Mouse (Mus musculus) liver, embryonic 13.5 days (tissue): ENCODE data around the gene Nagpa. TPM values are rescaled to one million over a fixed set of nuclear protein-coding genes. Genes with fewer than 3 reads are reported as not detected.
A peak's percentile ranks its signal among the peaks of the same experiment; 100 is the strongest.

Experiments
- ATAC-seq: fragments of 200-750 bp; cut with Nextera tagmentation; 2 replicates; pipeline ENCODE4 v1.8.0; 2017; ENCODE audit warnings: low read depth, mild to moderate bottlenecking, moderate number of reproducible peaks, moderate library complexity
- DNase-seq: peaks from one replicate; pipeline ENCODE4 v3.0.0; 2022
- H3K27ac ChIP-seq: fragments of 300-500 bp; sonication (generic); 2 replicates; pipeline ENCODE4 v1.5.1; 2015; ENCODE audit warnings: moderate library complexity, mild to moderate bottlenecking, inconsistent platforms
- H3K27me3 ChIP-seq: fragments of 300-500 bp; sonication (generic); 2 replicates; pipeline ENCODE4 v1.6.1; 2015; ENCODE audit warnings: mild to moderate bottlenecking, inconsistent platforms
- H3K36me3 ChIP-seq: fragments of 300-500 bp; sonication (generic); 2 replicates; pipeline ENCODE4 v1.6.1; 2015; ENCODE audit warnings: mild to moderate bottlenecking, inconsistent platforms
- H3K4me1 ChIP-seq: fragments of 300-500 bp; sonication (generic); replicated peaks from 2 replicates; pipeline ENCODE4 v1.6.1; 2015; ENCODE audit warnings: inconsistent platforms
- H3K4me2 ChIP-seq: fragments of 300-500 bp; sonication (generic); 2 replicates; pipeline ENCODE4 v1.6.1; 2015; ENCODE audit warnings: inconsistent platforms, mild to moderate bottlenecking, moderate library complexity
- H3K4me3 ChIP-seq: fragments of 300-500 bp; sonication (generic); replicated peaks from 2 replicates; pipeline ENCODE4 v1.5.1; 2015; ENCODE audit warnings: mild to moderate bottlenecking, inconsistent platforms
- H3K9ac ChIP-seq: fragments of 300-500 bp; sonication (generic); 2 replicates; pipeline ENCODE4 v1.6.1; 2015; ENCODE audit warnings: mild to moderate bottlenecking, inconsistent platforms
- H3K9me3 ChIP-seq: fragments of 300-500 bp; sonication (generic); replicated peaks from 2 replicates; pipeline ENCODE4 v1.6.1; 2016; ENCODE audit warnings: inconsistent platforms
- WGBS: fragments of 180-500 bp; shearing (Covaris S2); methylation state at CpG from one replicate; pipeline ENCODE4 v1.1.7; 2015; ENCODE audit not compliant: insufficient replicate concordance; 5-methylcytosine and 5-hydroxymethylcytosine counted together
- microRNA-seq: library from miRNA; unstranded; fragments of <30 nt; microRNA quantifications from one replicate; pipeline ENCODE4, GENCODE M21; 2016
- polyA plus RNA-seq: library from polyadenylated mRNA; unstranded; fragments of >200 nt; fragmentation: Nextera tagmentation; extraction: Ambion mirVana; gene quantifications from 2 replicates; pipeline ENCODE4 v1.2.1, GENCODE M21; 2015

Gene Nagpa
- polyA plus RNA-seq, 1 experiment from 2014 or later: 18.0 TPM

DNA sequence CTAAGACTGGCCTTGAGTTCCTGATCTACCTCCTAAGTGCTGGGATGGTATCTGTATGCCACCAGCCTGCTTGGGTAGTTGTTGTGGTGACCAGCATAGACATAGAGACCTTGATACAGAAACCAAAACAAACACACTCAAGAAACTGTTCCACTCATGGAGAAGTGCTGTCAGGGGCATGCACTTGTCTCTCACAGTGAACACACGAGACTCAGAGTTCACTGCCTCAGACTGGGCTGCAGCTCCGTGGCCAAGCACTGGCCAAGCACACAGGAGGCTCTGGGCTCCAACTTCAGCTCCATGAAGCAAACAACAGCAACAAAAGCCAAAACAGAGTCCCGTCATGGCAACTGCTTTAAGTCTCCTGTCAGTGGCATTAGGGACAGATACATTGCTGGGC is 48.8 kb downstream of the Nagpa start:
- no peak overlapping the region for H3K4me2 ChIP-seq
- H3K4me3 ChIP-seq: no peak overlapping the region
- 40% methylated on average over 3 of the region's 3 CpGs for WGBS
- no peak for ATAC-seq
- no peaks in the 10 kb centered on the region for H3K36me3 ChIP-seq
- no peak for DNase-seq
- H3K9ac ChIP-seq: no peak overlapping the region
- H3K4me1 ChIP-seq: no peaks in the 10 kb centered on the region
- H3K9me3 ChIP-seq: no peaks in the 10 kb centered on the region
- H3K27me3 ChIP-seq: peaks cover 3% of the 10 kb centered on the region; the same call in 1 of the 2 replicates
- no peak overlapping the region for H3K27ac ChIP-seq

DNA sequence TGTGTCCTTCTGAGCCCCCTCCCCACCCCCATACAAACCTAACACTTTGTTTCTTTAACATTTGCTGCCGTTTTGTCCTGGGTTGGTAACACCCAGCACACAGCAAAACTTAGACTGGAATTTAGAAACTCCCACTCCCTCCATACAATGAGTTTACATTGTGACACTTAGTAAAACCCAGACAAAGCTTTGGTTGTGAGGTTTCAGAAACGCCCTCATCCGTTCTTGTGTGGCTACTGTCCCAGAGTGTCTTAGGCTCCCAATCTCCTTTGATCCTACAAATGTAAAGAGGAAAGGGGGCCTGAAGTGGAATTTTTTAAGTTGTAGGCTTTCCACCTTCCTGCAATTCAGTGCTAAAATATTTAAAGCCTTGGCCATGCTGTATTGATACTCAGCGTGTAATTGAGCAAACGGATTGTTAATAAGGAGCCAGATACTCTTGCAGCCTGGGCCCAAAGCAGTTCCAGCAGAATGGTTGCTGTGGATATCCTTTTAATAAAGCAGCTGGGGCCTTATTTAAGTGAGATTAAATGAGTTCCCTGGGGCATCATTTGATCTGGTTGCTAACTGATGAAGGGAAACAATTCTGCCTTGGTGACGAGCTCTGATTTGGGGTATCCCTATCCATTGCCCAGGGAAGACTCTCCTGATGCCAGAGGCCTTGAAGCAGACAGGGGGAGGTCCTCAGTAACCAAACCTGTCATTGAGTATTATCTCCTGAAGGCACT is 50.3 kb downstream of the Nagpa start:
- no peaks in the 10 kb centered on the region for H3K36me3 ChIP-seq
- H3K9me3 ChIP-seq: no peaks in the 10 kb centered on the region
- DNase-seq (no peak), ATAC-seq (no peak)
- H3K9ac ChIP-seq: no peak overlapping the region
- no peak overlapping the region for H3K4me2 ChIP-seq
- no peaks in the 10 kb centered on the region for H3K4me1 ChIP-seq
- no peak overlapping the region for H3K4me3 ChIP-seq
- 56% methylated on average over 6 of the region's 6 CpGs for WGBS
- no peak overlapping the region for H3K27ac ChIP-seq
- H3K27me3 ChIP-seq: peaks cover 11% of the 10 kb centered on the region; the same call in 1 of the 2 replicates

GRCm38 (mm10) chr16:5150544-5150943 is 53.3 kb downstream of the Nagpa start:
- H3K9me3 ChIP-seq: no peaks in the 10 kb centered on the region
- H3K9ac ChIP-seq: no peak overlapping the region
- H3K27me3 ChIP-seq: peaks cover 28% of the 10 kb centered on the region
- WGBS: 66% methylated on average over 10 of the region's 10 CpGs
- H3K27ac ChIP-seq: no peak overlapping the region
- H3K36me3 ChIP-seq: no peaks in the 10 kb centered on the region
- H3K4me2 ChIP-seq: no peak overlapping the region
- peaks cover 17% of the 10 kb centered on the region for H3K4me1 ChIP-seq
- ATAC-seq (no peak), DNase-seq (no peak)
- H3K4me3 ChIP-seq: no peak overlapping the region

DNA sequence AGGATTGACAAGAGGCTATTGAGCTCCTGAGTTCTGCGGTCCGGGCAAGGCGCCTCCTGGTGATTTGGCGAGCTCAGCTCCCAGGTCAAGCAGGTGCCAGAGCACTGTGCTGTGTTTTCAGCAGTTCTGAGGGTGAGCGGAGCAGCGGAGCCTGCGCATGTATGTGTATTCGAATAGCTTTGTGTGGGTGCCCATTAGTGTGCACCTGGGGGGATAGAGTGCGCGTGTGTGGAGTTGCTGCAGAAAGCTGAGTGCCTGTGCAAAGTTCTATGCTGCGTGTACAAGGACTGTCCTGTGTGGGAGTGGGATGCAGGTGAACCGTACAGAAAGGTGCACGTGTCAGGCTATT is 56.8 kb downstream of the Nagpa start, which contains the start of gene Sec14l5:
Sec14l5 (plus strand) TSS at position 73 of the 349 bp plus-strand sequence.
- H3K4me2 ChIP-seq: peak within 1 kb of the TSS; percentile 62
- DNase-seq (no peak), ATAC-seq (no peak; the same call in 1 of the 2 replicates)
- H3K4me3 ChIP-seq: peak within 1 kb of the TSS; percentile 35
- H3K27me3 ChIP-seq: peaks cover 28% of the 10 kb centered on the region
- no peak within 1 kb of the TSS for H3K9ac ChIP-seq
- H3K4me1 ChIP-seq: peaks cover 17% of the 10 kb centered on the region
- no peaks in the 10 kb centered on the region for H3K9me3 ChIP-seq
- H3K36me3 ChIP-seq: no peaks in the 10 kb centered on the region
- H3K27ac ChIP-seq: no peak within 1 kb of the TSS
- WGBS: 19% methylated on average over 13 of the region's 13 CpGs

- Histone ChIP-seq H3K4me3 (peak overlapping the region; percentile 35), H3K9ac (no peak overlapping the region), H3K4me2 (peak overlapping the region; percentile 62), H3K27ac (no peak overlapping the region), H3K36me3 (no peaks in the 10 kb centered on the region), H3K9me3 (no peaks in the 10 kb centered on the region), H3K27me3 (peaks cover 28% of the 10 kb centered on the region), H3K4me1 (peaks cover 17% of the 10 kb centered on the region)
- DNase-seq: peak; percentile 62
- ATAC-seq: peak; percentile 89
- 2% methylated on average over 26 of the region's 26 CpGs for WGBS
These were observed 57.3 kb downstream of the Nagpa start for GRCm38 (mm10) chr16:5146367-5147036.

GRCm38 (mm10) chr16:5145570-5145969 is 58.2 kb downstream of the Nagpa start:
- no peak overlapping the region for H3K27ac ChIP-seq
- H3K4me2 ChIP-seq: no peak overlapping the region
- peaks cover 27% of the 10 kb centered on the region for H3K27me3 ChIP-seq
- no peak overlapping the region for H3K9ac ChIP-seq
- no peak overlapping the region for H3K4me3 ChIP-seq
- ATAC-seq: no peak
- no peaks in the 10 kb centered on the region for H3K9me3 ChIP-seq
- 1% methylated on average over 7 of the region's 7 CpGs for WGBS
- peaks cover 17% of the 10 kb centered on the region for H3K4me1 ChIP-seq
- H3K36me3 ChIP-seq: no peaks in the 10 kb centered on the region
- DNase-seq: peak; percentile 36

Small RNA genes lying within 50 kb of the gene (microRNA-seq; reads per million reads assigned to microRNA genes)
- gene Gm23689: not detected
- not detected for gene Gm26095
- not detected for gene Mir6364

Other genes with a start within 250 kb of the Nagpa start
- gene Anks3, start 239.8 kb downstream of the Nagpa start, polyA plus RNA-seq: 12.1 and 13.9 TPM in 2 replicates
- gene Sept12, start 206.2 kb downstream of the Nagpa start, polyA plus RNA-seq: not detected in 2 replicates
- 4.6 and 6.3 TPM in 2 replicates for gene Smim22, start 196.7 kb downstream of the Nagpa start, polyA plus RNA-seq
- gene Rogdi, start 190.5 kb downstream of the Nagpa start, polyA plus RNA-seq: 42.6 and 45.7 TPM in 2 replicates
- 44.6 and 53.8 TPM in 2 replicates for gene Glyr1, start 154.1 kb downstream of the Nagpa start, polyA plus RNA-seq
- gene Ubn1, start 154.0 kb downstream of the Nagpa start, polyA plus RNA-seq: 8.6 and 8.9 TPM in 2 replicates
- 0.14 and 0.24 TPM in 2 replicates for gene Ppl, start 71.6 kb downstream of the Nagpa start, polyA plus RNA-seq
- gene Sec14l5, start 56.9 kb downstream of the Nagpa start, polyA plus RNA-seq: 0.02 TPM in 1 of 2 replicates, not detected in the other
- 0.34 and 0.71 TPM in 2 replicates for gene AU021092, start 18.3 kb upstream of the Nagpa start, polyA plus RNA-seq
- gene Alg1, start 29.6 kb upstream of the Nagpa start, polyA plus RNA-seq: 14.8 TPM in 2 replicates
- gene Eef2kmt, start 52.0 kb upstream of the Nagpa start, polyA plus RNA-seq: 12.3 and 15.0 TPM in 2 replicates